Mouse (Mus musculus) neural tube, embryonic 11.5 days (tissue): ENCODE data around the gene Chst11. TPM values are rescaled to one million over a fixed set of nuclear protein-coding genes. Genes with fewer than 3 reads are reported as not detected.
"Not testable (repeated sequence)": the region's sequence is repeated elsewhere in the genome, so short reads cannot be mapped to it uniquely, and the experiment has no call there.

ENCODE experiments used
- ATAC-seq: fragments of 200-750 bp; cut with Nextera tagmentation; 2 replicates; pipeline ENCODE4 v1.8.0; 2017; ENCODE audit warnings: moderate number of reproducible peaks, mild to moderate bottlenecking, moderate TSS enrichment, moderate library complexity; ENCODE audit not compliant: insufficient read depth, low FRiP score, low TSS enrichment
- DNase-seq: peaks from one replicate; pipeline ENCODE4 v3.0.0-alpha.2; 2015; ENCODE audit warnings: low spot score
- H3K27ac ChIP-seq: fragments of 300-500 bp; sonication (generic); 2 replicates; pipeline ENCODE4 v1.5.1; 2014; ENCODE audit warnings: low read depth, mild to moderate bottlenecking, low read length
- H3K27me3 ChIP-seq: fragments of 300-500 bp; sonication (generic); 2 replicates; pipeline ENCODE4 v1.6.1; 2014; ENCODE audit warnings: mild to moderate bottlenecking, low read length, mixed read lengths; ENCODE audit not compliant: control insufficient read depth, insufficient read depth
- H3K36me3 ChIP-seq: fragments of 300-500 bp; sonication (generic); 2 replicates; pipeline ENCODE4 v1.6.1; 2014; ENCODE audit warnings: mild to moderate bottlenecking, low read length, moderate library complexity, mixed read lengths; ENCODE audit not compliant: control insufficient read depth, insufficient read depth
- H3K4me1 ChIP-seq: fragments of 300-500 bp; sonication (generic); 2 replicates; pipeline ENCODE4 v1.6.1; 2014; ENCODE audit warnings: low read length, mixed read lengths; ENCODE audit not compliant: control insufficient read depth, insufficient read depth
- H3K4me2 ChIP-seq: fragments of 300-500 bp; sonication (generic); 2 replicates; pipeline ENCODE4 v1.6.1; 2014; ENCODE audit warnings: low read depth, mild to moderate bottlenecking, moderate library complexity
- H3K4me3 ChIP-seq: fragments of 300-500 bp; sonication (generic); 2 replicates; pipeline ENCODE4 v1.5.1; 2014; ENCODE audit warnings: low read depth, low read length
- H3K9ac ChIP-seq: fragments of 300-500 bp; sonication (generic); 2 replicates; pipeline ENCODE4 v1.6.1; 2014; ENCODE audit warnings: mild to moderate bottlenecking, low read length
- H3K9me3 ChIP-seq: fragments of 300-500 bp; sonication (generic); 2 replicates; pipeline ENCODE4 v1.6.1; 2016; ENCODE audit warnings: low read length; ENCODE audit not compliant: control insufficient read depth
- WGBS: fragments of 180-500 bp; shearing (Covaris S2); extraction: QIAGEN DNeasy Blood & Tissue Kit; methylation state at CpG from one replicate; pipeline ENCODE4 v1.1.7; 2014; 5-methylcytosine and 5-hydroxymethylcytosine counted together
- polyA plus RNA-seq: library from polyadenylated mRNA; unstranded; fragments of >200 nt; fragmentation: Nextera tagmentation; extraction: Ambion mirVana; gene quantifications from 2 replicates; pipeline ENCODE4 v1.2.1, GENCODE M21; 2014

The Chst11 gene
- polyA plus RNA-seq, 1 experiment from 2014 or later: 2.5 TPM

- not testable (repeated sequence) for DNase-seq, H3K9me3 ChIP-seq, H3K27ac ChIP-seq, H3K4me2 ChIP-seq, H3K9ac ChIP-seq, H3K27me3 ChIP-seq, H3K4me1 ChIP-seq, H3K36me3 ChIP-seq, H3K4me3 ChIP-seq, ATAC-seq
- 80% methylated on average over 8 of the region's 8 CpGs for WGBS
These were observed 134.2 kb downstream of the Chst11 start for GRCm38 (mm10) chr10:83119461-83119860.

DNA sequence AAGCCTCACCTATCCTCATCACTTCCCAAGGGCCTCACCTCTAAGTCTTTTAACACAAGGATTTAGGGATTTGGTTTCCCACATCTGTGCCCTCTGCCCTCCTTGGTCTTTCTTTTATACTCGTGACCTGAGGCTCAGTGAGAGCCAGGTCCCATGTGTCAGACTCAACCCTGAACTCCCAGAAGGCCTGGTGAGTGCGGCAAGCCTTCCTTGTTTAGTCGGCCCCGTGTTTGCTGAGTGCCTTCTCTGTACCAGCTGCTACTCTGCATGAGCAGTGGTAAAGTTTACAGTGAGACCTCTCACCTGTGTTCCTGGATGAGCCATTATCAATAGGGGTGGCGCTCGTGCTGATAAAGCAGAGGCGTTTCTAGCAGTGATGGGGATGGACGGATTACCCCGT lies 134.6 kb downstream of the Chst11 start:
- Histone ChIP-seq H3K27ac (no peak overlapping the region), H3K4me2 (no peak overlapping the region), H3K9ac (no peak overlapping the region), H3K9me3 (no peaks in the 10 kb centered on the region), H3K36me3 (no peaks in the 10 kb centered on the region), H3K27me3 (no peaks in the 10 kb centered on the region), H3K4me1 (no peaks in the 10 kb centered on the region), H3K4me3 (no peak overlapping the region)
- 83% methylated on average over 9 of the region's 9 CpGs for WGBS
- ATAC-seq (no peak), DNase-seq (no peak)

GRCm38 (mm10) chr10:83120938-83121337 lies 135.6 kb downstream of the Chst11 start:
- Histone ChIP-seq H3K4me3 (no peak overlapping the region), H3K27me3 (no peaks in the 10 kb centered on the region), H3K9ac (no peak overlapping the region), H3K27ac (no peak overlapping the region), H3K9me3 (no peaks in the 10 kb centered on the region), H3K4me2 (no peak overlapping the region), H3K4me1 (no peaks in the 10 kb centered on the region), H3K36me3 (no peaks in the 10 kb centered on the region)
- DNase-seq (no peak), ATAC-seq (no peak)
- 84% methylated on average over 3 of the region's 4 CpGs for WGBS

DNA sequence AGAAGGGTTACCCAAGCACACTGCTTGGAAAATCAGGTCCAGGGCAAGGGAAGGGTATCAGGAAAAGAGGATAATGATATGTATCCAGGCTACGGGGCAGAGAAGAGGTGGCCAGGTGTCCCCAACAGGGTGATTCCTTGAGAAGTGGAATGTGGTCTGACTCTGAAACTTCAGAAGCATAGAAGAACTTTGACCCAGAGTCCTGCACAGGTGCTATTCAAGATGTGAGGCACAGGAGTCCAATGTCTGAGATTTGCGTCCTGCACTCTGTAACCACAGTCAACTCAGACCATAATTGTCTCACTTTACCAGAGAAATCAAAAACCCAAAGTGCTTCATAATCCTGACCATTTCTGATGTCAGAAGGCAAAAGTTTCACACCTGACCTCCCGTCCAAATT lies 139.3 kb downstream of the Chst11 start:
- Histone ChIP-seq H3K4me3 (no peak overlapping the region), H3K9me3 (no peaks in the 10 kb centered on the region), H3K27me3 (no peaks in the 10 kb centered on the region), H3K9ac (no peak overlapping the region), H3K4me2 (no peak overlapping the region), H3K36me3 (no peaks in the 10 kb centered on the region), H3K4me1 (peaks cover 6% of the 10 kb centered on the region; the same call in 1 of the 2 replicates), H3K27ac (no peak overlapping the region)
- ATAC-seq (no peak), DNase-seq (no peak)
- WGBS: 91% methylated on average over 3 of the region's 3 CpGs

DNA sequence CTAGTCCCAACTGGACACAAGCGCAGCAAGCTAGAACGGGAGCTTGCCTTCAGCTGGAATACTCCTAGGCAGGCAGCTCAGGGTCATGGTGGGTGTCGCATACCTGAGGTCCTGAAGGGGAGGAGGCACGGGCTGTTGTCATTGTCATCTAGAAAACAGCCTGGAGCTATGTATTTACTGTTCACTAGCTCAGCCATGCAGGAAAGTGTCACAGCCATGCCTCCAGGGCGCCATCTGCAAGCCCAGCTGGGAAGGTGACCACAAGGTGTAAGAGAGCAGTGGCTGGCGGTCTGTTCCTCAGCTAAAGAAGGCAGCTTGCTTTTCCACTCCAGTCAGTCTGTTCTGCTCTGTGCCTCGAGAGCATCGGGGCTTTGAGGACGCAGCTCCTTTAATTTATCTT lies 141.1 kb downstream of the Chst11 start:
- Histone ChIP-seq H3K9ac (no peak overlapping the region), H3K36me3 (no peaks in the 10 kb centered on the region), H3K9me3 (no peaks in the 10 kb centered on the region), H3K4me1 (peaks cover 11% of the 10 kb centered on the region; the same call in 1 of the 2 replicates), H3K4me2 (no peak overlapping the region), H3K27me3 (no peaks in the 10 kb centered on the region), H3K4me3 (no peak overlapping the region), H3K27ac (no peak overlapping the region)
- ATAC-seq: no peak
- DNase-seq: no peak
- WGBS: 64% methylated on average over 9 of the region's 9 CpGs

- H3K9me3 ChIP-seq: no peaks in the 10 kb centered on the region
- H3K27me3 ChIP-seq: no peaks in the 10 kb centered on the region
- H3K27ac ChIP-seq: no peak overlapping the region
- no peak overlapping the region for H3K9ac ChIP-seq
- WGBS: 79% methylated on average over 8 of the region's 8 CpGs
- peaks cover 11% of the 10 kb centered on the region; the same call in 1 of the 2 replicates for H3K4me1 ChIP-seq
- no peak overlapping the region for H3K4me2 ChIP-seq
- DNase-seq (no peak), ATAC-seq (no peak)
- H3K4me3 ChIP-seq: no peak overlapping the region
- no peaks in the 10 kb centered on the region for H3K36me3 ChIP-seq
These were observed 143.1 kb downstream of the Chst11 start for GRCm38 (mm10) chr10:83128435-83128834.

DNA sequence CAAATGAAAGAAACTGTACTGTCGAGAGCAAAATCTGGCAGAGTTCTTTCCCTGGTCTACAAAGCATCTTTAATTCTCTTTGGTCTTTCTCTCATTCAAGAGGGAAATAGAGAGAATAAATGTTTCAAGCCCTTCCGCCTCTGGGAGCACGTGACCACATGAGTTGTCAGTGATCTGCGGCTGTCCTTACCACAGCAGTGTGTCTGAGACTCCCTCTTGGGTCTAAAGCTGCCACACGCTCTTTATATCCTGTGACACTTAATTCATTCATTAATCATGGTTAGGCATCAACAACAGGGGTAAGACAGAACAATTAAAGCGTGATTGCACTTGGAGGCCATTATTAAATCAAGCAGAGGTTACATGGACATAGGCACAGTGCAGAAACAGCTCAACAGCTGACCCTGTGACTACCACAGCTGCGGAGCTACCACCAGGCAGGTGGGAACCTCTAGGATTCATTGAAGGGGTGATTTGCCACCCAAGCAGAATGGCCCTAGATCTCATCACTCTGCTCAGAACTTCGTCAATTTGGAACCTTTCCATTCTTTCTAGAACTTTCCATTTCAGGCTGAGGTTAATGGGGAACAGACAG lies 144.4 kb downstream of the Chst11 start:
- Histone ChIP-seq H3K36me3 (no peaks in the 10 kb centered on the region), H3K9ac (no peak overlapping the region), H3K4me2 (no peak overlapping the region), H3K27ac (no peak overlapping the region), H3K4me3 (no peak overlapping the region), H3K9me3 (no peaks in the 10 kb centered on the region), H3K4me1 (peaks cover 20% of the 10 kb centered on the region), H3K27me3 (no peaks in the 10 kb centered on the region)
- no peak for DNase-seq
- ATAC-seq: no peak
- WGBS: 65% methylated on average over 8 of the region's 8 CpGs

GRCm38 (mm10) chr10:83130611-83131010 lies 145.3 kb downstream of the Chst11 start:
- Histone ChIP-seq H3K36me3 (no peaks in the 10 kb centered on the region), H3K27ac (no peak overlapping the region), H3K27me3 (no peaks in the 10 kb centered on the region), H3K9me3 (no peaks in the 10 kb centered on the region), H3K9ac (no peak overlapping the region), H3K4me3 (no peak overlapping the region), H3K4me1 (peaks cover 25% of the 10 kb centered on the region), H3K4me2 (no peak overlapping the region)
- DNase-seq (no peak), ATAC-seq (no peak)
- 51% methylated on average over 8 of the region's 8 CpGs for WGBS

- DNase-seq (no peak), ATAC-seq (no peak)
- H3K27ac ChIP-seq: no peak overlapping the region
- no peaks in the 10 kb centered on the region for H3K9me3 ChIP-seq
- no peak overlapping the region for H3K9ac ChIP-seq
- no peak overlapping the region for H3K4me2 ChIP-seq
- H3K36me3 ChIP-seq: no peaks in the 10 kb centered on the region
- H3K4me3 ChIP-seq: no peak overlapping the region
- H3K27me3 ChIP-seq: no peaks in the 10 kb centered on the region
- 90% methylated on average over 1 of the region's 1 CpGs for WGBS
- peaks cover 25% of the 10 kb centered on the region for H3K4me1 ChIP-seq
These were observed 146.6 kb downstream of the Chst11 start for GRCm38 (mm10) chr10:83131884-83132283.
